Mouse (Mus musculus): ENCODE measurements around the gene Tdrd1. TPM values are rescaled to one million over a fixed set of nuclear protein-coding genes. Genes with fewer than 3 reads are reported as not detected.

Gene Tdrd1
- total RNA-seq, 2 experiments from 2014 or later = not detected

DNA sequence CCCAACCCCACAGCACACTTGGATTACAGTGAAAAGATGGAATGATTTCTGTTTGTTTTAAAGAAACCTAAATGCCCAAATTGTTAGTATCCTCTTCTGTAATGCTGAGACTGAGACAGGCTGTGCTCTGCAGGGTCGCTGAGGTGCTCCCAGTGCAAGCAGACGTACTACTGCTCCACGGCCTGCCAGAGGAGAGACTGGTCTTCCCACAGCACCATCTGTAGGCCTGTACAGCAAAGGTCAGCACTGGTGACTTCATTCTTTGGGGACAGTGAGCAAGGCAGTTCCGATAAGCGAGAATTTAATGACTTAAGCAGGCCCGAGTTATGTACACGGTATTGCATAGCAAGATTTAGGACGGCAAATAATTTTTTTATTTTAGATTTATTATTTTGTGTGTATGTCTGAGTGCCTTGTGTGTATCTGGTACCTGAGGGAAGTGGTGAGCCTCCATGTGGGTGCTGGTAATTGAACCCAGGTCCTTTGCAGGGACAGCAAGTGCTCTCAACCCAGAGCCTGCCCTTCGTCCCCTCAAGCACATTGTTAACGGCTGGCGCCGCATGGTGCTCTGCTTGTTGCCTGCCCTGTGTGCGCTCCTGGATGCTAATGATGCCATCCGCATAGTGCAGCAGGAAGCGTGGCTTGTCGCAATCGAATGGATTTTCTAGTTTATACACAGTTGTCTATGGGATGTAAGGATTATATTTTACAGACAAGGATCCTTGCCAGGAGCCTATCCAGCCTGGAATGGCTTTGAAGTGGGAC is 13.1 kb downstream of the Tdrd1 start:
- TF ChIP-seq CTCF (IDR thresholded peaks at IDR 0.05) = peak; percentile 48
- intact Hi-C loops (cut with DNase I) = no loop called here
- DNase-seq = peak; percentile 51
- Histone ChIP-seq H3K27ac (no peak overlapping the region), H3K4me3 (no peak overlapping the region)

DNA sequence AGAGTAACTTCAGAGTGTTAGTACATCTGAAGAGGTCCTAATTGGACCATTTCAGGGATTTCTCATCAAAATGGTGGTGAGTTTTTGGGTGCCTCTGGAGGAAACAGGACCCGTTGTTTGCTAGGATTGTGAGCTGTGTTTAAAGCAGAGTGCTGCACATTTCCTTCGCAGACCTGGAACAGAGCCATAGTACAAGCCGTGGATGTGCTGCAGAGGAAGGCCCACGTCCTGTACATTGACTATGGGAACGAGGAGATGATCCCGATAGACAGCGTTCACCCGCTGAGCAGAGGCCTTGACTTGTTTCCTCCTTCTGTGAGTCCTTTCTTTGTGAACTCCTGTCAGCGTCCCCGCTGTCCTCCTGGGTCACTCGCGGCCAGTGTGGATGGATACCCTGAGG is 17.0 kb downstream of the Tdrd1 start:
- Histone ChIP-seq H3K27ac (no peak overlapping the region), H3K4me3 (no peak overlapping the region)
- DNase-seq = no peak
- TF ChIP-seq CTCF (IDR thresholded peaks at IDR 0.05) = no peak
- intact Hi-C loops (cut with DNase I) = no loop called here

DNA sequence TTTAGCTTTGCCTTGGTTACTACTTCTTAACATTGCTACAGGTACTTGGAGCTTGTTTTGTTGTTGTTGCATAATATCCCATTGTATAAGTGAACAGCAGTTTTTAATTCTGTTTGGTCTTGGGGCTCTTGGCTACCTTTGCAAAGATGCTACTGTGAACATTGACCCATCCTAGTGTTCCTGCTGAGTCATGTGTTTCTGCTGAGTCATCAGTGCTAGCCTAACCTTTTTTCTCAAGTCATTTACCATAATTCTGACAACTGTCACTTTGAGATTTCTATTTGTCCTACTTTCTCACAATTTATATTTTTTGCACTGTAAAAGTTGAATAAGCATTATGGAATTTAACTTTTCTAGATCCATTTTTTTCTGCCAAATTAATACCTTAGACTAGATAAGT is 26.6 kb downstream of the Tdrd1 start:
- TF ChIP-seq CTCF (IDR thresholded peaks at IDR 0.05) = no peak
- Histone ChIP-seq H3K27ac (no peak overlapping the region), H3K4me3 (no peak overlapping the region)
- DNase-seq = no peak
- intact Hi-C loops (cut with DNase I) = no loop called here

DNA sequence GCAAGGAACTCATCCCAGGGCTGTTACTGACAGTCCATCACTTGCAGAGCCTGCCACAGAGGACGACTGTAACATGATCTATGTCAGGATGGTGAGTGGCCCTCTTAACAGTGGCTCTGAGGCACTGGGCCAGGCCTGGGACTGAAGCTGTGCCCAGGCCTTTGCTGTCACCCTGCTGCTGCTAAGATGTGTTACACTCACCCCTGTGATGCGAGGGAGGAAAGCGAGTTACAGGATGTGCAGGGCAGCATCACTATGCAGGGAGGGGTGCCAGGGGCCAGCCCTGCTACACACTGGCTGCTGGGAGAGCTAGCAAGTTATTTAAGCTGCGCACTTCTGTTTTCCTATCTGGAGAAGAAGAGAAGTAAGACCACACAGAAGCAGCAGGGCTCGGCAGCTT is 30.4 kb downstream of the Tdrd1 start:
- no peak overlapping the region for H3K4me3 ChIP-seq
- TF ChIP-seq CTCF (IDR thresholded peaks at IDR 0.05) = peak; percentile 4; the same call in 1 of the 2 replicates
- peak; percentile 46 for DNase-seq
- H3K27ac ChIP-seq = no peak overlapping the region
- intact Hi-C loops (cut with DNase I) = no loop called here

DNA sequence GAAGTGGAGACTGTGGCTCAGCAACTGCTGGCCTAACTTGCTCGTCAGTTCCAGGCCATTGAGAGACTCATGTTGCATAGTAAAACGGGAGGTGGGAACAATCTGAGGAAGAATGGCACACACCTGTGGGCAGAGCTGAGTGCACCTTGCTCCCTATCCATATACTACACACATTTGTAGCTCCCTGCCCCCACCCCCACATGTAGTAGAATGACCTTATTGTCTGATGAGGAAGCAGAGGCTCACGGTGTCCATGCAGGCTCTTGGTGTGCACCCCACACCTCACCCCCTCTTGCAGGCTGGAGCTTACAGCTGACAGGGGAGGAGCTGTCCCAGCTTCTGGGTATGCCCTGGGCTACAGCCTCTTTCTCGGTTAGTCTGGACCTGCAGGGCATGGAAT is 41.7 kb downstream of the Tdrd1 start:
- no peak for TF ChIP-seq CTCF (IDR thresholded peaks at IDR 0.05)
- intact Hi-C loops (cut with DNase I) = no loop called here
- DNase-seq = no peak
- H3K4me3 ChIP-seq = no peak overlapping the region
- no peak overlapping the region for H3K27ac ChIP-seq

DNA sequence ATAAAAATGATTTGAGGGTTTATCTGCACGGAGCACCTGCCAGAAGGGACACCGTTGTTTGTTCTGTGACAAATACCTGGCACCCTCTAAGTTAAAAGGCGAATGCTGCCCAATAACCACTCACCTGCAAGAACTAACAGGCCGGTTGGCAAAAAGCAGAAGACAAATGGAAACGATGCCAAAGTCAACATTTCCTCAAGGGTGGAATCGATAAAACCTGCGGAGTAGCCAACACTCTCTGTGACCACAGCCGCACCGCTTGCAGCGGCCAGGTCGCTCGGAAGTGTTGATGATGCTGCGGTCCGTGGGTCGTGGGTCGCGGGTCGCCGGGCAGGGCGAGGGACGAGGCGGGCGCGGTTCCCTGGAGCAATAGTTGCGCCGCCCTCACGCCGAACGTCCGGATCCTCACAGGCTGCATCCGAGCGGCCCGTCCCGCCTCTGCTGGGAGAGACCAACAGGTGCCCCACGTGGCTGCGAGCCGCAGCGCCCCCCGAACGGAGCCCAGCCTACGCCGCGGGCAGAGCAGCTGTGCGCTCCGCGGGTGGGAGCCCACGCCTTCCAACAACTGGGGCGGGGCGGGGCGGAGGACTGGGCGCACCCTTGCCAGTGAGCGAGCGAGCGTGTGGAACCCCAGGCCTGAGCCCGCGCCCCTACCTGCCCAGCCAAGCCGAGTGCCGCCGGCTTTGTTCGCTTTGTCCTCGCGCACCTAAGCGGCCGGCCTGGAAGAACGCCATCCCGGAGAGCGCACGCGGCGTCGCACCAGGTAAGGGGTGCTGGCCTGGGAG is 48.0 kb downstream of the Tdrd1 start, which contains the start of gene Vwa2:
Vwa2 (plus strand) TSS at position 434 of the 785 bp plus-strand sequence.
- Histone ChIP-seq H3K4me3 (peak within 1 kb of the TSS; percentile 65), H3K27ac (no peak within 1 kb of the TSS)
- no peak for TF ChIP-seq CTCF (IDR thresholded peaks at IDR 0.05)
- intact Hi-C loops (cut with DNase I) = no loop called here
- DNase-seq = peak; percentile 28

DNA sequence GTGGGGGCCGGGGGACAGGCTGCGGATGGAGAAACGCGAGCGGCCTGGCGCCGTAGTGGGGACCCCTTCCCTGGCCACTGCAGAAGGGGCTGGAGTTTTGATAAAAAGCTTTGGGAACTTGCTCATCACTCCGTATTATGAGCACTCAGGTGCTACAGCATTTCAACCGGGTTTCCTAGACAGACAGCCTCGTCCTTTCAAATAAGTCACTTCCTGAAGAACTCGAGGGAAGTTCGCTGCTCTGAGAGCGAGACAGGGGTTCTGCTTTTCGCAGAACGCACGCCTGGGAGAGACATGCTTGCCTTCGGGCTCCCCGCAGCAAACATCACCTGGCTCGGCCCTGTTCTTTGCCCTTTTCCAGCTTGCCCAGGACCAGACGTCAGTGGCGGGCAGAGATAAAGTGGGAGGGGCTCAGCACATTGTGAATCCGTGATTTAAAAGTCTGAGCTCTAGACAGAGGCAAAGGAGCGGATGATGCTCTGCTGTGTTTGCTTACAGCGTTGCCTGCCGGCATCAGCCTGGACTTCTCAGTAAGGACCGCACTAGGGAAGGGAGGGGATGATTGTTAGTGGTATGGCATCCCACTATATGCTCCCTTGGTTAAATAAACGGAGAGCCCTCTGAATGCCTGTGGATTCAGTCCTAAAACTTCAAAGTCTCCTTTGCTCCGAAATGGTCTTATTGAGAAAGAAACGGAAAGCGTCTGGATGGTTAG is 48.7 kb downstream of the Tdrd1 start:
- no peak for DNase-seq
- intact Hi-C loops (cut with DNase I) = no loop called here
- peak overlapping the region; percentile 65 for H3K4me3 ChIP-seq
- no peak for TF ChIP-seq CTCF (IDR thresholded peaks at IDR 0.05)
- no peak overlapping the region for H3K27ac ChIP-seq

DNA sequence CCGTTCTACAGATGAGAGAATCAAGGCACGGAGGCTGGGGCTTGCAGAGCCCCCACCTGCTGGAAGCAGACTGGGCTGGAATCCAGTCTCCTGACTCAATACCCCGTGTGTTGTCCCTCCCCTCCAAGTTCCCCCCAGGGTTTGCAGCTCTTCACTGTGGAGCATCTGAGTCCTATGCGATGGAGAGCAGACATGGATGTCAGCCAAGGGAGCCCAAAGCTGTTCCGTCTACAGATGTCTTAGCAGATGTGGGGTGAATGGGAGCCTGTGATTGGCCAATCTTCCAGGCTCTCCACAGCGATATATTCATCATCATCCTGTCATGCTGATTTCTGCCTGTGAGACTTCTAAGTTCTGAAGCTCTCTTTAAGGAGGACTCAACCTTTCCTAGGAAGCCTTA is 51.4 kb downstream of the Tdrd1 start:
- intact Hi-C loops (cut with DNase I) = no loop called here
- no peak overlapping the region for H3K27ac ChIP-seq
- DNase-seq = no peak
- TF ChIP-seq CTCF (IDR thresholded peaks at IDR 0.05) = no peak
- no peak overlapping the region for H3K4me3 ChIP-seq

DNA sequence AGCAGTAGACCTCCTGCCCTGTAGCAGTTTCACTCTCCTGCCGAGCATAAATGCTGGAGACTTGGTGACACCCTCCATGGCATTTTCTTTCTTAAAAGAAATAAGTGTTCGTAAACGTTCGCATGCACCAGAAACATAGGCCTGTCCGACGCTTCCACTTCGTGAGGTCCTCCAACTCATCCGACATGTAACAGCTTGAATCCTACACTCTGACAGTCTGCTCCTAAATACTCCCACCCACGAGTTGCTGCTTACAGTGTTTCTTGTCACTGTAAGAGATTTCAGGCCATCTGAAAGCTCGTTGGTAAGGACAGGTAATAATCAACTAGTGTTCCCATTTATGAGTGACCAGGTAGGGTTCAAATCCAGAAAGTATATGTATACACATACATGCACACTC is 61.9 kb downstream of the Tdrd1 start:
- no peak overlapping the region for H3K27ac ChIP-seq
- no peak overlapping the region for H3K4me3 ChIP-seq
- TF ChIP-seq CTCF (IDR thresholded peaks at IDR 0.05) = no peak
- DNase-seq = no peak
- intact Hi-C loops (cut with DNase I) = no loop called here

DNA sequence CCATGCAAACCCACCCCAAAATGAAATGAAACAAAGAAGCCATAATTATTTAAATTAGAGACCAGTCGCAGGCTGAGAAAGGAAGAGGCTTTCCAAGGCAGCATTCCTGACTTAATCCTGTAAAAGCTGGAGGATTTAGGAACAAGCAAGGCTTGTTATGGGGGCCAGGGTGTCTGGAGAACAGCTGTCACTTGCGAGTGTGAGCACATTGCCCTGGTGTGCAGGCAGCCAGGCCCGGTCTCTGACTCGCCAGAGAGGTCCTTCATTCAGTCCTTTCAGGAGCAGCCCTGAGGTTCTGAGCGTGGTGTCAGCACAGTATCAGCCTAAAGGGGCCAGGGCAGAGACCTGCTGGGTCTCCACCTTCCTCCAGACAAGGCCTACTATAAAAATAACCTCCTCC is 62.6 kb downstream of the Tdrd1 start:
- TF ChIP-seq CTCF (IDR thresholded peaks at IDR 0.05) = no peak
- intact Hi-C loops (cut with DNase I) = no loop called here
- no peak overlapping the region for H3K4me3 ChIP-seq
- H3K27ac ChIP-seq = no peak overlapping the region
- DNase-seq = no peak

DNA sequence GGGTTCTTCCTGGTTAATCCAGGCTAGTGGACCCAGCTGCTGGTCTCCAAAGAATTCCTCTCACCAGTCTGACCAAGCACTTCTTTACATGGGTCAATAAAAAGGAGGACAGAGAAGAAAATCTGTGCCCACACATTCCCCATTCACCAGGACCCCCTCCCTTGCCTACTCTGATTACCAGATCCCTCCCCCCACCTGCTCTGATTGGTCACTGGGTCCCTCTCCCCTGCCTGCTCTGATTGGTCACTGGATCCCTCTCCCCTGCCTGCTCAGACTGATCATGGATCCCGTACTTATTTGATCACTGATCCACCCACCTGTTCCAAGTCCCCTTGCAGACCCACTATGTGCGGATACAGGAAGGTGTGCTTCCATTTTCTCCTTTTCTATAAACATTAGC is 65.4 kb downstream of the Tdrd1 start:
- H3K27ac ChIP-seq = no peak overlapping the region
- intact Hi-C loops (cut with DNase I) = no loop called here
- no peak overlapping the region for H3K4me3 ChIP-seq
- DNase-seq = no peak
- no peak for TF ChIP-seq CTCF (IDR thresholded peaks at IDR 0.05)

DNA sequence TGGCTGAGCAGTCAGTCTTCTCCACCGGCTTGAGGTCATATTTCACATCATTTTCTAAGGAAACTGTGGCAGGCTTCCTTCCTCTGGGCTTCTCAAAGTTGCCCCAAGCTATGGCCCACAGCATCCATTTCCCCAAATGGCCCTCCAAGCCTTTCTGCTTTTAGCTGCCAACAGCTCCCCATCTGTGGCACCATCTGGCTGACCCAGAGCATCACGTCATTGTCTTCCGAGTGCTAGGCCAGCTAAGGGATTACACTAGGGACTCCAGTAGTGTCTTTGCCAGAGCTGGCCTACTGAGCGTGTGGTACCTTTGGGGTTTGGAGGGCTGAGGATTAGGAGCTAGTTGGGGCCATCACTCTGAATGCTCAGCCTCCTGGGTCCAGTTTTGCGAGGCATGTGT is 66.6 kb downstream of the Tdrd1 start:
- DNase-seq = no peak
- no peak for TF ChIP-seq CTCF (IDR thresholded peaks at IDR 0.05)
- intact Hi-C loops (cut with DNase I) = no loop called here
- Histone ChIP-seq H3K4me3 (no peak overlapping the region), H3K27ac (no peak overlapping the region)

DNA sequence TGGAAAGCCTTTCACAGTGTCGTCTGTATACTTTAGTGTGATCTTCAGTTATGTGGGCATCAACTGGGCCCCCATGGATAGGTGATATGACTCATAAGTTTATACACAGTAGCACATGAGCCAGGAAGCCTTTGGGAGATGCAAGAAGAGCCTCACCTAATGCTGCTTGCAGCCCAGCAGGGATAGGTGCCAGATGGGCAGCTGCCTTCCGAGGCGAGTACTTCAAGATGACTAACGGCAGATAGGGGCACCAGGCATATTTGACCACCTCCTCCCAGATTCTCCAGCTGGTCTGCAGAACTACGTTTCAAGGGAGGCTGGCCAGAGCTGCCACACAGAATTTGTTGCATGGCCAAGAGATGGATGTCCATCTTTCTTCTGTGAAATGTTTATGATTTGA is 67.3 kb downstream of the Tdrd1 start:
- no peak for TF ChIP-seq CTCF (IDR thresholded peaks at IDR 0.05)
- Histone ChIP-seq H3K27ac (no peak overlapping the region), H3K4me3 (no peak overlapping the region)
- DNase-seq = no peak
- intact Hi-C loops (cut with DNase I) = no loop called here

Data from gastrocnemius, adult 2 months (tissue).